In genomic region chr17:67988920-67989621, GRCm38 (mm10) we compare ENCODE assay signal across 8 mouse cellular contexts. TPM values are rescaled to one million over a fixed set of nuclear protein-coding genes. Genes with fewer than 3 reads are reported as not detected.
DNase-seq lines count a peak whose midpoint lies in the region; ATAC-seq lines count a peak whose summit lies in the region.

No protein-coding gene starts in this region.

- intact Hi-C loops in gastrocnemius, postnatal 36 days (cut with DNase I) = no loop called here

- no peak overlapping the region for H3K9ac ChIP-seq in forebrain, embryonic 14.5 days (ENCODE audit: low read length)

- no peaks in the 10 kb centered on the region for H3K4me1 ChIP-seq in forebrain, embryonic 14.5 days (ENCODE audit: control insufficient read depth, insufficient read depth, low read length)

- no peaks in the 10 kb centered on the region for H3K9me3 ChIP-seq in forebrain, embryonic 14.5 days (replicated peaks; ENCODE audit: control insufficient read depth, low read length)

- no peak overlapping the region for H3K4me3 ChIP-seq in forebrain, embryonic 14.5 days (ENCODE audit: low read depth, low read length)

- WGBS in forebrain, embryonic 14.5 days = 71% methylated on average over 15 of the region's 15 CpGs

- no peaks in the 10 kb centered on the region for H3K27me3 ChIP-seq in forebrain, embryonic 14.5 days (replicated peaks; ENCODE audit: control insufficient read depth, insufficient read depth, low read length)

- ATAC-seq in forebrain, embryonic 14.5 days = no peak

- H3K4me2 ChIP-seq in forebrain, embryonic 14.5 days (ENCODE audit: low read length) = no peak overlapping the region

- H3K27ac ChIP-seq in forebrain, embryonic 14.5 days (ENCODE audit: low read depth, low read length) = no peak overlapping the region

- H3K36me3 ChIP-seq in forebrain, embryonic 14.5 days (ENCODE audit: control insufficient read depth, insufficient read depth, low read length) = no peaks in the 10 kb centered on the region

- peak; percentile 100 for DNase-seq in 3T3-L1 (ENCODE audit: low read depth, low spot score)
- DNase-seq in adrenal gland, adult 8-10 months = peak; percentile 92
- DNase-seq in gastrocnemius, postnatal 36 days = peak; percentile 20 to 23
- peak; percentile 73 for DNase-seq in kidney, adult 11 months
- peak; percentile 69 to 81 for DNase-seq in lung, adult 18-20 months
- DNase-seq in urinary bladder, postnatal 25 days (ENCODE audit: low spot score) = peak; percentile 32
- DNase-seq in forebrain, embryonic 14.5 days (ENCODE audit: low spot score) = no peak
- no peak for DNase-seq in thymus, postnatal 25 days

RNA-seq across cellular contexts. Expression of gene Arhgap28, which starts 14.8 kb away (rescaled TPM):
- total RNA-seq in adrenal gland, adult 8-10 months (2022) = 10 to 100 TPM; 11.6 to 19.9 (median 16.3) TPM
- total RNA-seq in gastrocnemius, postnatal 36 days (2021) = 1 to 10 TPM; 1.1 to 1.2 TPM
- 5.4 and 6.6 TPM in 2 replicates for polyA plus RNA-seq in forebrain, embryonic 14.5 days (2014; fragmentation: Nextera tagmentation; extraction: Ambion mirVana)

Comparison
In these comparisons a context has a peak if more than half of its experiments do, and no peak if none do; other contexts are left out.
1. DNase-seq: peak in 3T3-L1 (single experiment), adrenal gland, adult 8-10 months (single experiment), gastrocnemius, postnatal 36 days (2 of 2), kidney, adult 11 months (single experiment), lung, adult 18-20 months (2 of 2) and urinary bladder, postnatal 25 days (single experiment); none in forebrain, embryonic 14.5 days (single experiment) and thymus, postnatal 25 days (single experiment).
2. RNA of gene Arhgap28, which starts 14.8 kb away (total RNA-seq): 11.6 to 19.9 TPM in adrenal gland, adult 8-10 months; 1.1 to 1.2 TPM in gastrocnemius, postnatal 36 days; every median in the first group is over 4 times any median in the second.